Mouse (Mus musculus) G1E (cell line): Measurements from ENCODE around the gene Zmym2.

Source experiments
- CTCF ChIP-seq: IDR thresholded peaks from 2 replicates; pipeline ENCODE4 v1.5.1; 2012; ENCODE audit warnings: low read depth, low read length, inconsistent platforms, mixed read lengths
- GATA1 ChIP-seq: IDR thresholded peaks from 2 replicates; pipeline ENCODE4 v1.6.1; 2012; ENCODE audit warnings: borderline replicate concordance, low read length, inconsistent platforms, mixed read lengths
- POLR2AphosphoS5 ChIP-seq: IDR thresholded peaks from 2 replicates; pipeline ENCODE4 v1.6.1; 2012; ENCODE audit warnings: low read depth, low read length, inconsistent platforms; ENCODE audit not compliant: insufficient replicate concordance
- TAL1 ChIP-seq: conservative IDR thresholded peaks from 2 replicates; pipeline ENCODE4 v1.6.1; 2012; ENCODE audit warnings: low read depth, low read length, inconsistent platforms, mixed read lengths

- TF ChIP-seq CTCF (no peak), GATA1 (no peak), TAL1 (no peak), POLR2AphosphoS5 (no peak)
Observed at GRCm38 (mm10) chr14:56899656-56900055, 13.2 kb downstream of the Zmym2 start.
